Mouse (Mus musculus) embryonic facial prominence, embryonic 13.5 days (tissue): Measurements from ENCODE around the gene Kidins220. TPM values are rescaled to one million over a fixed set of nuclear protein-coding genes. Genes with fewer than 3 reads are reported as not detected.

Experiments
- ATAC-seq: fragments of 200-750 bp; cut with Nextera tagmentation; 2 replicates; pipeline ENCODE4 v1.8.0; 2017; ENCODE audit warnings: low read depth; ENCODE audit not compliant: insufficient number of reproducible peaks, insufficient read depth, low FRiP score, low TSS enrichment
- H3K27ac ChIP-seq: fragments of 300-500 bp; sonication (generic); 2 replicates; pipeline ENCODE4 v1.5.1; 2015; ENCODE audit warnings: moderate library complexity, mild to moderate bottlenecking, inconsistent platforms
- H3K27me3 ChIP-seq: fragments of 300-500 bp; sonication (generic); 2 replicates; pipeline ENCODE4 v1.6.1; 2015; ENCODE audit warnings: mild to moderate bottlenecking, inconsistent platforms
- H3K36me3 ChIP-seq: fragments of 300-500 bp; sonication (generic); 2 replicates; pipeline ENCODE4 v1.6.1; 2015; ENCODE audit warnings: mild to moderate bottlenecking, inconsistent platforms
- H3K4me1 ChIP-seq: fragments of 300-500 bp; sonication (generic); 2 replicates; pipeline ENCODE4 v1.6.1; 2015; ENCODE audit warnings: inconsistent platforms
- H3K4me2 ChIP-seq: fragments of 300-500 bp; sonication (generic); 2 replicates; pipeline ENCODE4 v1.6.1; 2015; ENCODE audit warnings: moderate library complexity, mild to moderate bottlenecking, inconsistent platforms
- H3K4me3 ChIP-seq: fragments of 300-500 bp; sonication (generic); 2 replicates; pipeline ENCODE4 v1.5.1; 2015; ENCODE audit warnings: mild to moderate bottlenecking, inconsistent platforms
- H3K9ac ChIP-seq: fragments of 300-500 bp; sonication (generic); 2 replicates; pipeline ENCODE4 v1.6.1; 2015; ENCODE audit warnings: mild to moderate bottlenecking, inconsistent platforms
- H3K9me3 ChIP-seq: fragments of 300-500 bp; sonication (generic); 2 replicates; pipeline ENCODE4 v1.6.1; 2016; ENCODE audit warnings: inconsistent platforms
- WGBS: fragments of 180-500 bp; shearing (Covaris S2); methylation state at CpG from one replicate; pipeline ENCODE4 v1.1.7; 2015; ENCODE audit warnings: mixed read lengths; 5-methylcytosine and 5-hydroxymethylcytosine counted together
- polyA plus RNA-seq: library from polyadenylated mRNA; unstranded; fragments of >200 nt; fragmentation: Nextera tagmentation; extraction: Ambion mirVana; gene quantifications from 2 replicates; pipeline ENCODE4 v1.2.1, GENCODE M21; 2015

Gene Kidins220
- polyA plus RNA-seq, 1 experiment from 2014 or later: 23.9 TPM

- no peaks in the 10 kb centered on the region for H3K9me3 ChIP-seq
- H3K4me1 ChIP-seq: peaks cover 27% of the 10 kb centered on the region
- no peak for ATAC-seq
- H3K4me2 ChIP-seq: peak overlapping the region; percentile 84
- peak overlapping the region; percentile 99 for H3K27ac ChIP-seq
- H3K9ac ChIP-seq: peak overlapping the region; percentile 76
- under 1% methylated on average over 59 of the region's 59 CpGs for WGBS
- H3K4me3 ChIP-seq: peak overlapping the region; percentile 96
- H3K36me3 ChIP-seq: no peaks in the 10 kb centered on the region
- H3K27me3 ChIP-seq: no peaks in the 10 kb centered on the region
These were observed 125.9 kb downstream of the Kidins220 start for GRCm38 (mm10) chr12:25100411-25101217.

GRCm38 (mm10) chr12:25101389-25101788 lies 126.7 kb downstream of the Kidins220 start:
- peaks cover 28% of the 10 kb centered on the region for H3K4me1 ChIP-seq
- no peak for ATAC-seq
- H3K9ac ChIP-seq: peak overlapping the region; percentile 76
- H3K36me3 ChIP-seq: no peaks in the 10 kb centered on the region
- H3K4me3 ChIP-seq: peak overlapping the region; percentile 96
- H3K4me2 ChIP-seq: peak overlapping the region; percentile 84
- H3K27me3 ChIP-seq: no peaks in the 10 kb centered on the region
- no peaks in the 10 kb centered on the region for H3K9me3 ChIP-seq
- H3K27ac ChIP-seq: peak overlapping the region; percentile 99
- WGBS: 10% methylated on average over 5 of the region's 5 CpGs

GRCm38 (mm10) chr12:25103911-25104310 lies 129.2 kb downstream of the Kidins220 start:
- peaks cover 19% of the 10 kb centered on the region for H3K4me1 ChIP-seq
- WGBS: 71% methylated on average over 6 of the region's 6 CpGs
- H3K4me2 ChIP-seq: no peak overlapping the region
- no peak overlapping the region for H3K9ac ChIP-seq
- ATAC-seq: no peak
- H3K27me3 ChIP-seq: no peaks in the 10 kb centered on the region
- no peaks in the 10 kb centered on the region for H3K36me3 ChIP-seq
- no peak overlapping the region for H3K4me3 ChIP-seq
- H3K27ac ChIP-seq: no peak overlapping the region
- no peaks in the 10 kb centered on the region for H3K9me3 ChIP-seq

GRCm38 (mm10) chr12:25104541-25104940 lies 129.8 kb downstream of the Kidins220 start:
- H3K4me2 ChIP-seq: no peak overlapping the region
- H3K36me3 ChIP-seq: no peaks in the 10 kb centered on the region
- peaks cover 19% of the 10 kb centered on the region for H3K4me1 ChIP-seq
- H3K27ac ChIP-seq: no peak overlapping the region
- H3K9ac ChIP-seq: no peak overlapping the region
- ATAC-seq: no peak
- no peaks in the 10 kb centered on the region for H3K9me3 ChIP-seq
- no peaks in the 10 kb centered on the region for H3K27me3 ChIP-seq
- H3K4me3 ChIP-seq: no peak overlapping the region

- peaks cover 8% of the 10 kb centered on the region for H3K4me1 ChIP-seq
- H3K27me3 ChIP-seq: no peaks in the 10 kb centered on the region
- no peak overlapping the region for H3K4me2 ChIP-seq
- H3K27ac ChIP-seq: no peak overlapping the region
- no peak overlapping the region for H3K4me3 ChIP-seq
- no peak for ATAC-seq
- no peak overlapping the region for H3K9ac ChIP-seq
- no peaks in the 10 kb centered on the region for H3K9me3 ChIP-seq
- WGBS: 63% methylated on average over 2 of the region's 2 CpGs
- H3K36me3 ChIP-seq: no peaks in the 10 kb centered on the region
These were observed 134.1 kb downstream of the Kidins220 start for GRCm38 (mm10) chr12:25108865-25109264.

- Histone ChIP-seq H3K9me3 (no peaks in the 10 kb centered on the region), H3K4me3 (no peak overlapping the region), H3K9ac (no peak overlapping the region), H3K27ac (no peak overlapping the region), H3K4me1 (peaks cover 8% of the 10 kb centered on the region), H3K4me2 (no peak overlapping the region), H3K27me3 (no peaks in the 10 kb centered on the region), H3K36me3 (no peaks in the 10 kb centered on the region)
- 64% methylated on average over 7 of the region's 7 CpGs for WGBS
- ATAC-seq: no peak
These were observed 135.4 kb downstream of the Kidins220 start for GRCm38 (mm10) chr12:25109971-25110681.

- ATAC-seq: no peak
- Histone ChIP-seq H3K27ac (no peak overlapping the region), H3K9me3 (no peaks in the 10 kb centered on the region), H3K4me3 (no peak overlapping the region), H3K4me1 (peaks cover 8% of the 10 kb centered on the region), H3K4me2 (no peak overlapping the region), H3K36me3 (no peaks in the 10 kb centered on the region), H3K9ac (no peak overlapping the region), H3K27me3 (no peaks in the 10 kb centered on the region)
- 88% methylated on average over 7 of the region's 7 CpGs for WGBS
These were observed 136.0 kb downstream of the Kidins220 start for GRCm38 (mm10) chr12:25110682-25111078.

Other genes with a start within 250 kb of the Kidins220 start
- 49.9 and 51.8 TPM in 2 replicates for gene Mboat2, start 144.0 kb upstream of the Kidins220 start, polyA plus RNA-seq
- 494 and 543 TPM in 2 replicates for gene Id2, start 122.2 kb downstream of the Kidins220 start, polyA plus RNA-seq